Mouse (Mus musculus) CH12.LX (cell line): ENCODE measurements around the gene Atp5d. TPM values are rescaled to one million over a fixed set of nuclear protein-coding genes. Genes with fewer than 3 reads are reported as not detected.

Experiments used
- DNase-seq: peaks from one replicate; pipeline ENCODE4 v3.0.0-alpha.2; 2013; ENCODE audit errors: extremely low read depth
- H3K27ac ChIP-seq: 2 replicates; pipeline ENCODE4 v1.5.1; 2012; ENCODE audit warnings: low read depth, mild to moderate bottlenecking, control low read depth, moderate library complexity; ENCODE audit not compliant: insufficient read depth
- H3K27me3 ChIP-seq: replicated peaks from 2 replicates; pipeline ENCODE3; 2012; ENCODE audit warnings: inconsistent platforms
- H3K36me3 ChIP-seq, 2 experiments: replicated peaks in 1 of 2; 2 replicates each; pipeline versions ENCODE3 to v1.6.1; 2012; ENCODE audit warnings: inconsistent platforms in 1 of 2, low read length in 1 of 2, mild to moderate bottlenecking in 1 of 2, mixed read lengths in 1 of 2, moderate library complexity in 1 of 2; ENCODE audit not compliant: control insufficient read depth in 1 of 2, insufficient read depth in 1 of 2
- H3K4me1 ChIP-seq, 2 experiments: 2 replicates each; pipeline ENCODE4 v1.6.1; 2012; ENCODE audit warnings: inconsistent platforms in 1 of 2, moderate library complexity in 1 of 2; ENCODE audit not compliant: insufficient read depth in 2 of 2, control insufficient read depth in 1 of 2
- H3K4me2 ChIP-seq: 2 replicates; pipeline ENCODE4 v1.6.1; 2012; ENCODE audit warnings: low read depth, mild to moderate bottlenecking, control low read depth; ENCODE audit not compliant: poor library complexity, insufficient read depth, severe bottlenecking
- H3K4me3 ChIP-seq, 3 experiments: fragments of 150-350 bp in 1 of 3; sonication (generic) in 1 of 3; replicated peaks in 1 of 3; 2 replicates each; pipeline versions ENCODE3 to v1.5.1; 2011 to 2012; ENCODE audit warnings: low read depth in 2 of 3, low read length in 2 of 3, mild to moderate bottlenecking in 2 of 3, moderate library complexity in 2 of 3, control low read depth in 1 of 3, improper control_type of control experiment in 1 of 3, inconsistent platforms in 1 of 3, mixed read lengths in 1 of 3; ENCODE audit not compliant: poor library complexity in 1 of 3
- H3K79me2 ChIP-seq: replicated peaks from 2 replicates; pipeline ENCODE4 v1.6.1; 2012; ENCODE audit warnings: mild to moderate bottlenecking, moderate library complexity; ENCODE audit not compliant: control insufficient read depth, poor library complexity, insufficient read depth, severe bottlenecking; ENCODE audit errors: extremely low read depth
- H3K9ac ChIP-seq: 2 replicates; pipeline ENCODE4 v1.6.1; 2012; ENCODE audit warnings: low read depth, mild to moderate bottlenecking, control low read depth, moderate library complexity; ENCODE audit not compliant: insufficient read depth
- H3K9me3 ChIP-seq: replicated peaks from 2 replicates; pipeline ENCODE3; 2012; ENCODE audit warnings: low read length, inconsistent platforms, mixed read lengths
- CHD1 ChIP-seq: IDR thresholded peaks from 2 replicates; pipeline ENCODE4 v1.6.1; 2012; ENCODE audit warnings: low read depth, low read length, improper control_type of control experiment, inconsistent platforms
- CHD2 ChIP-seq: IDR thresholded peaks from 2 replicates; pipeline ENCODE4 v1.6.1; 2011; ENCODE audit warnings: low read length, improper control_type of control experiment
- CTCF ChIP-seq, 2 experiments: IDR thresholded peaks in 1 of 2; conservative IDR thresholded peaks in 1 of 2; 2 replicates each; pipeline ENCODE4 v1.5.1; 2011 to 2012; ENCODE audit warnings: low read depth in 2 of 2, low read length in 2 of 2, improper control_type of control experiment in 1 of 2, inconsistent platforms in 1 of 2, mild to moderate bottlenecking in 1 of 2, moderate library complexity in 1 of 2
- ELF1 ChIP-seq: IDR thresholded peaks from 2 replicates; pipeline ENCODE4 v1.6.1; 2014; ENCODE audit warnings: low read depth, mild to moderate bottlenecking, inconsistent platforms, low read length, improper control_type of control experiment
- ETS1 ChIP-seq: conservative IDR thresholded peaks from 2 replicates; pipeline ENCODE4 v1.6.1; 2012; ENCODE audit warnings: low read depth, mild to moderate bottlenecking, inconsistent platforms, low read length, improper control_type of control experiment, moderate library complexity
- GABPA ChIP-seq: IDR thresholded peaks from 2 replicates; pipeline ENCODE4 v1.6.1; 2012; ENCODE audit warnings: low read depth, low read length, improper control_type of control experiment, inconsistent platforms; ENCODE audit not compliant: insufficient replicate concordance
- HCFC1 ChIP-seq: IDR thresholded peaks from 2 replicates; pipeline ENCODE4 v1.6.1; 2012; ENCODE audit warnings: low read depth, mild to moderate bottlenecking, inconsistent platforms, low read length, improper control_type of control experiment
- IRF4 ChIP-seq: IDR thresholded peaks from 2 replicates; pipeline ENCODE4 v1.6.1; 2014; ENCODE audit warnings: low read depth, mild to moderate bottlenecking, inconsistent platforms, low read length, improper control_type of control experiment
- KAT2A ChIP-seq: IDR thresholded peaks from 2 replicates; pipeline ENCODE4 v1.6.1; 2012; ENCODE audit warnings: low read length, improper control_type of control experiment, inconsistent platforms; ENCODE audit not compliant: insufficient replicate concordance
- MAFK ChIP-seq: IDR thresholded peaks from 2 replicates; pipeline ENCODE4 v1.6.1; 2011; ENCODE audit warnings: low read length, improper control_type of control experiment; ENCODE audit not compliant: insufficient replicate concordance
- MAX ChIP-seq: IDR thresholded peaks from 2 replicates; pipeline ENCODE4 v1.6.1; 2011; ENCODE audit warnings: low read length, improper control_type of control experiment
- MAZ ChIP-seq: IDR thresholded peaks from 2 replicates; pipeline ENCODE4 v1.6.1; 2012; ENCODE audit warnings: low read depth, mild to moderate bottlenecking, inconsistent platforms, low read length, improper control_type of control experiment, moderate library complexity
- MEF2A ChIP-seq: IDR thresholded peaks from 2 replicates; pipeline ENCODE4 v1.6.1; 2014; ENCODE audit warnings: low read depth, mild to moderate bottlenecking, inconsistent platforms, low read length, improper control_type of control experiment, borderline replicate concordance
- MXI1 ChIP-seq: IDR thresholded peaks from 2 replicates; pipeline ENCODE4 v1.6.1; 2011; ENCODE audit warnings: mild to moderate bottlenecking, low read depth, low read length, improper control_type of control experiment
- MYC ChIP-seq: IDR thresholded peaks from 2 replicates; pipeline ENCODE4 v1.6.1; 2011; ENCODE audit warnings: low read depth, mild to moderate bottlenecking, improper control_type of control experiment, low read length
- NELFE ChIP-seq: IDR thresholded peaks from 2 replicates; pipeline ENCODE4 v1.6.1; 2011; ENCODE audit warnings: low read depth, low read length, improper control_type of control experiment
- NRF1 ChIP-seq: IDR thresholded peaks from 2 replicates; pipeline ENCODE4 v1.6.1; 2014; ENCODE audit warnings: low read depth, mild to moderate bottlenecking, inconsistent platforms, low read length, improper control_type of control experiment, moderate library complexity
- POLR2A ChIP-seq: IDR thresholded peaks from 2 replicates; pipeline ENCODE4 v1.6.1; 2011; ENCODE audit warnings: low read depth, mild to moderate bottlenecking, improper control_type of control experiment, low read length
- POLR2AphosphoS2 ChIP-seq: IDR thresholded peaks from 2 replicates; pipeline ENCODE4 v1.6.1; 2011; ENCODE audit warnings: low read depth, low read length, improper control_type of control experiment
- SIN3A ChIP-seq: IDR thresholded peaks from 2 replicates; pipeline ENCODE4 v1.6.1; 2012; ENCODE audit warnings: low read length, improper control_type of control experiment, inconsistent platforms
- SMC3 ChIP-seq: IDR thresholded peaks from 2 replicates; pipeline ENCODE4 v1.6.1; 2011; ENCODE audit warnings: low read depth, low read length, improper control_type of control experiment
- TCF12 ChIP-seq: IDR thresholded peaks from 2 replicates; pipeline ENCODE4 v1.6.1; 2014; ENCODE audit warnings: low read depth, mild to moderate bottlenecking, inconsistent platforms, low read length, improper control_type of control experiment
- ZC3H11A ChIP-seq: IDR thresholded peaks from 2 replicates; pipeline ENCODE4 v1.6.1; 2012; ENCODE audit warnings: low read depth, mild to moderate bottlenecking, inconsistent platforms, low read length, improper control_type of control experiment
- ZMIZ1 ChIP-seq: IDR thresholded peaks from 2 replicates; pipeline ENCODE4 v1.6.1; 2012; ENCODE audit warnings: low read depth, mild to moderate bottlenecking, inconsistent platforms, low read length, improper control_type of control experiment
- ZNF384 ChIP-seq: IDR thresholded peaks from 2 replicates; pipeline ENCODE4 v1.6.1; 2012; ENCODE audit warnings: low read depth, low read length, improper control_type of control experiment, inconsistent platforms
- dilution Hi-C: fragments of 300-500 bp; cut with MboI; formaldehyde crosslinking; loops from 2 replicates; pipeline ENCODE4 v1.14.3; 2020; ENCODE audit warnings: low sequenced_read_pairs; ENCODE audit not compliant: extremely low pct_unique_long_range_greater_than_20kb, extremely low pct_ligation_motif_present
- in situ Hi-C: fragments of 300-500 bp; cut with MboI; formaldehyde crosslinking; loops from 3 replicates; pipeline ENCODE4 v1.14.3; 2019; ENCODE audit warnings: low sequenced_read_pairs, low pct_ligation_motif_present, low pct_unique_long_range_greater_than_20kb, mixed read lengths
- polyA plus RNA-seq: library from polyadenylated mRNA; unstranded; fragments of >175 nt; gene quantifications from 2 replicates; pipeline ENCODE4 v1.2.1, GENCODE M21; 2012; ENCODE audit warnings: low read depth; ENCODE audit not compliant: insufficient read length
- total RNA-seq, 2 experiments: library from RNA; depleted of rRNA; stranded (reverse); fragments of 300-350 nt in 1 of 2; fragments of >200 nt in 1 of 2; gene quantifications; 2 replicates each; pipeline ENCODE4 v1.2.3; 2012 to 2014

Atp5d gene
- total and polyA plus RNA-seq, 3 experiments = 106 to 352 (median 326) TPM

DNA sequence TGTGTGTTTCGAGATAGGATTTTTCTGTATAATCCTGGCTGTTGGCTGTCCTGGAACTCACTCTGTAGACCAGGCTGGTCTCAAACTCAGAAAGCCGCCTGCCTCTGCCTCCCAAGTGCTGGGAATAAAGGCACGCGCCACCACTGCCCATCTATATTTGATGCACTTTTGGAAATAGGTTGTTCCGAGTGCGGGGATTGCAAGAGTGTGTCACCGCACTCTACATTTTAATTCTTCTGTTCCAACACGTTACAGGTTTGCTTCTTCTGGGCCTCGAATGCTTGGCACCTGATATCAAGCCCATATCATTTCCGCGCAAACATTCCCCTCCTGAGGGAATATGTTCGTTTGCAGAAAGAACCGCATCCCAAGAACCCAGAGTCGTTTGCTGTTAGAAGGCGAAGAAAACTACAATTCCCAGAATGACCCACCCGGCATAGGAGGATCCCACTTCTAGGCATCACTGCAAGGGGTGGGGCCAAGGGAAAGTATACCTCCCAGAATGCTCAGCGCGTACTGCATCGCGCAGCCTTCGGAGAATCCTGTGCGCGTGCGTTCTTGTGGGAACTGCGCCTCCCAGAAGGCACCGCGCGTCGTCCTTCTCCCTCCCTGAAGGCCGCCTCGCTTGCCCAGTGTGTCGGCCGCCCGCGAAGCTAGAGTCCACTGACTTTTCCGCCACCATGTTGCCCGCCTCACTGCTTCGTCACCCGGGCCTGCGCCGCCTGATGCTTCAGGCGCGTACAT, 3.5 kb downstream of the Atp5d start:
- Histone ChIP-seq H3K36me3 (peaks cover 31 to 37% of the 10 kb centered on the region in 2 experiments), H3K9me3 (no peaks in the 10 kb centered on the region), H3K9ac (peak overlapping the region; percentile 82), H3K4me2 (peak overlapping the region; percentile 72), H3K27me3 (peaks cover 25% of the 10 kb centered on the region), H3K4me3 (peak overlapping the region; percentile 80 to 90 (median 84)), H3K27ac (peak overlapping the region; percentile 79), H3K4me1 (peaks cover 28 to 67% of the 10 kb centered on the region in 2 experiments), H3K79me2 (peaks cover 18% of the 10 kb centered on the region)
- dilution Hi-C loops (no loop called here), in situ Hi-C loops (loop anchor here (5.0 kb wide), 1 partner anchor 155 kb away; the partner anchor contains the start of gene Cnn2)
- peak; percentile 36; the same call in 1 of the 2 replicates for TF ChIP-seq IRF4
- peak; percentile 87; the same call in 1 of the 2 replicates for TF ChIP-seq KAT2A
- TF ChIP-seq MAFK = no peak
- peak; percentile 89 for TF ChIP-seq MYC
- peak; percentile 49 for TF ChIP-seq TCF12
- no peak for TF ChIP-seq ZC3H11A
- 0 out of 2 replicates have a peak, but pooled peaks have one; percentile 60 for TF ChIP-seq ELF1
- peak; percentile 14; the same call in 1 of the 2 replicates for TF ChIP-seq GABPA
- TF ChIP-seq ZMIZ1 = peak; percentile 64; the same call in 1 of the 2 replicates
- TF ChIP-seq MEF2A = peak; percentile 46; the same call in 1 of the 2 replicates
- peak; percentile 15; the same call in 1 of the 2 replicates for TF ChIP-seq MXI1
- peak; percentile 8 for TF ChIP-seq CHD2
- peak; percentile 56; the same call in 1 of the 2 replicates for TF ChIP-seq POLR2AphosphoS2
- no peak for TF ChIP-seq CHD1
- TF ChIP-seq MAX = peak; percentile 91; the same call in 1 of the 2 replicates
- TF ChIP-seq NRF1 = peak; percentile 90
- TF ChIP-seq HCFC1 = peak; percentile 95
- TF ChIP-seq SIN3A = peak; percentile 88
- TF ChIP-seq ZNF384 = no peak
- TF ChIP-seq CTCF (conservative IDR thresholded peaks at IDR 0.05 in 1 of 2, IDR thresholded peaks at IDR 0.05 in 1 of 2; ENCODE audit: low read depth in 2 of 2, low read length in 2 of 2) = no peak
- TF ChIP-seq SMC3 = no peak
- TF ChIP-seq POLR2A = peak; percentile 85
- 0 out of 2 replicates have a peak, but pooled peaks have one; percentile 66 for TF ChIP-seq MAZ
- TF ChIP-seq ETS1 = 0 out of 2 replicates have a peak, but pooled peaks have one; percentile 12
- peak; percentile 83 for TF ChIP-seq NELFE
- peak; percentile 98 for DNase-seq
